Mouse (Mus musculus) gastrocnemius, adult 2 months (tissue): ENCODE data around the gene Srd5a3. TPM values are rescaled to one million over a fixed set of nuclear protein-coding genes. Genes with fewer than 3 reads are reported as not detected.

Experiments
- DNase-seq: peaks from one replicate; pipeline ENCODE4 v3.0.0; 2022
- H3K27ac ChIP-seq: fragments of 200-600 bp; 2 replicates; pipeline ENCODE4 v1.8.1; 2022; ENCODE audit warnings: mild to moderate bottlenecking
- H3K4me3 ChIP-seq: fragments of 200-600 bp; 2 replicates; pipeline ENCODE4 v1.8.1; 2022; ENCODE audit warnings: mild to moderate bottlenecking, moderate library complexity
- CTCF ChIP-seq: fragments of 200-600 bp; IDR thresholded peaks from 2 replicates; pipeline ENCODE4 v1.8.1; 2022; ENCODE audit warnings: antibody characterized with exemption, mild to moderate bottlenecking, moderate library complexity
- intact Hi-C: fragments of 180-260 bp; cut with DNase I; formaldehyde crosslinking; loops from one replicate; pipeline ENCODE4 v1.15.1; 2025
- total RNA-seq, 2 experiments: library from RNA; stranded (reverse); gene quantifications; 2 replicates each; pipeline ENCODE4 v1.2.3; 2021

The Srd5a3 gene
- total RNA-seq, 2 experiments from 2014 or later: 3.0 to 3.9 TPM

GRCm38 (mm10) chr5:76182326-76182725 lies 42.3 kb downstream of the Srd5a3 start:
- intact Hi-C loops: loop anchor here (5.0 kb wide), 1 partner anchor 40 kb away; the partner anchor contains the start of gene Srd5a3

GRCm38 (mm10) chr5:76183043-76183749 lies 43.1 kb downstream of the Srd5a3 start:
- intact Hi-C loops: loop anchor here (5.0 kb wide), 1 partner anchor 41 kb away; the partner anchor contains the start of gene Srd5a3
- Histone ChIP-seq H3K27ac (peak overlapping the region; percentile 91), H3K4me3 (peak overlapping the region; percentile 83)
- no peak for TF ChIP-seq CTCF
- no peak for DNase-seq

More at GRCm38 (mm10) chr5:76182326-76182725, 42.3 kb downstream of the Srd5a3 start:
- Histone ChIP-seq H3K27ac (no peak overlapping the region), H3K4me3 (no peak overlapping the region)
- DNase-seq: no peak
- TF ChIP-seq CTCF: no peak

- intact Hi-C loops: loop anchor here (5.0 kb wide), 1 partner anchor 42 kb away; the partner anchor contains the start of gene Srd5a3
- H3K4me3 ChIP-seq: peak within 1 kb of the TSS; percentile 83
- TF ChIP-seq CTCF: no peak
- DNase-seq: peak; percentile 97
- H3K27ac ChIP-seq: peak within 1 kb of the TSS; percentile 91
Observed at GRCm38 (mm10) chr5:76183750-76184261, 43.7 kb downstream of the Srd5a3 start, which contains the start of gene Tmem165. Gene Tmem165 (plus strand): TSS chr5:76183880.

GRCm38 (mm10) chr5:76184286-76185080 lies 44.4 kb downstream of the Srd5a3 start:
- peak; percentile 82 for DNase-seq
- TF ChIP-seq CTCF: no peak
- Histone ChIP-seq H3K4me3 (peak overlapping the region; percentile 83), H3K27ac (peak overlapping the region; percentile 91)
- intact Hi-C loops: loop anchor here (5.0 kb wide), 1 partner anchor 42 kb away; the partner anchor contains the start of gene Srd5a3

- Histone ChIP-seq H3K27ac (no peak overlapping the region), H3K4me3 (no peak overlapping the region)
- no peak for TF ChIP-seq CTCF
- DNase-seq: no peak
- intact Hi-C loops: no loop called here
Observed at GRCm38 (mm10) chr5:76187885-76188284, 47.8 kb downstream of the Srd5a3 start.

GRCm38 (mm10) chr5:76190609-76191008 lies 50.5 kb downstream of the Srd5a3 start:
- no peak for DNase-seq
- no peak overlapping the region for H3K27ac ChIP-seq
- H3K4me3 ChIP-seq: no peak overlapping the region
- TF ChIP-seq CTCF: no peak
- intact Hi-C loops: no loop called here

GRCm38 (mm10) chr5:76193075-76193474 lies 53.0 kb downstream of the Srd5a3 start:
- intact Hi-C loops: loop anchor here (2.0 kb wide), 1 partner anchor 46 kb away; no protein-coding TSS in a partner anchor
- Histone ChIP-seq H3K4me3 (no peak overlapping the region), H3K27ac (no peak overlapping the region; the same call in 1 of the 2 replicates)
- DNase-seq: no peak
- no peak for TF ChIP-seq CTCF

- no peak for DNase-seq
- H3K27ac ChIP-seq: no peak overlapping the region
- intact Hi-C loops: no loop called here
- H3K4me3 ChIP-seq: no peak overlapping the region
- TF ChIP-seq CTCF: no peak
Observed at GRCm38 (mm10) chr5:76194377-76194945, 54.4 kb downstream of the Srd5a3 start.

GRCm38 (mm10) chr5:76199346-76199745 lies 59.3 kb downstream of the Srd5a3 start:
- intact Hi-C loops: no loop called here
- Histone ChIP-seq H3K4me3 (no peak overlapping the region), H3K27ac (no peak overlapping the region)
- no peak for TF ChIP-seq CTCF
- no peak for DNase-seq

GRCm38 (mm10) chr5:76203171-76203570 lies 63.1 kb downstream of the Srd5a3 start:
- intact Hi-C loops: no loop called here
- no peak for DNase-seq
- no peak for TF ChIP-seq CTCF
- no peak overlapping the region for H3K4me3 ChIP-seq
- H3K27ac ChIP-seq: no peak overlapping the region; the same call in 1 of the 2 replicates

Other genes starting within 250 kb of the Srd5a3 start
- gene Kdr, start 161.8 kb upstream of the Srd5a3 start, total RNA-seq: 10 to 100 TPM; 11.8 to 16.9 TPM
- 10 to 100 TPM; 15.2 TPM for gene Tmem165, start 43.6 kb downstream of the Srd5a3 start, total RNA-seq
- gene Clock, start 164.5 kb downstream of the Srd5a3 start, total RNA-seq: 10 to 100 TPM; 20.4 to 32.5 TPM
- not detected for gene Pdcl2, start 190.9 kb downstream of the Srd5a3 start, total RNA-seq
- not detected for gene Nmu, start 223.5 kb downstream of the Srd5a3 start, total RNA-seq